Mouse (Mus musculus) liver, embryonic 14.5 days (tissue): ENCODE results near the gene Akap13.

Experiments
- CTCF ChIP-seq: IDR thresholded peaks from 2 replicates; pipeline ENCODE4 v1.5.1; 2016; ENCODE audit warnings: antibody characterized with exemption, low read depth, control low read depth
- EP300 ChIP-seq: IDR thresholded peaks from 2 replicates; pipeline ENCODE4 v1.6.1; 2016; ENCODE audit warnings: antibody characterized with exemption, low read depth

- no peak for TF ChIP-seq CTCF
- TF ChIP-seq EP300, result no peak
Observed at GRCm38 (mm10) chr7:75642846-75643563, 187.7 kb downstream of the Akap13 start.
